Mouse (Mus musculus): ENCODE measurements at regions not wholly inside any gene's neighbourhood (a gene's known extent, or its start where the extent isn't known, plus 50 kb on each side); places are given as distances from the start of the nearest gene placed in this dataset.

DNA sequence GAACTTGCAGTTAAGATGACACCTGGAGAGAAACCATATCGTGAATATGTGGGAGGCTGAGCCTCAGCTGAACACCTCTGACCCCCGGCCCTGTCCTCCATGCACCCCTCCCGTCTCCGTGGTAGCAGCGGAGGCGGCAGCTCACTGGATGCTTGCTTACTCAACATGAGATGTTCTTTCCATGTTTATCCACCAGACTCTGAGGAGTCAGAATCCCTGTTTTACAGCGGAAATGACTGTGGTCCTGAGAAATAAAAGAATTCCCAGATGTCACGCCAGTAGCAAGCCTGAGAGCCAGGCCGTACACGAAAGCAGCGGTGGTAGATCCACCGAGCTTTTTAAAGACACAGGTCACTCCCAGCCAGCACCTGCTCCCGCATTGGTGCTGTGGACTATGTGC is 462.4 kb upstream of the Tbx3 start:
- no peak overlapping the region for H3K9ac ChIP-seq
- no peak for ATAC-seq (ENCODE audit: insufficient number of reproducible peaks, low FRiP score, low TSS enrichment, low read depth)
- 64% methylated on average over 13 of the region's 13 CpGs for WGBS
- H3K4me3 ChIP-seq = no peak overlapping the region
- H3K27me3 ChIP-seq = no peaks in the 10 kb centered on the region
- H3K36me3 ChIP-seq = no peaks in the 10 kb centered on the region
- no peak overlapping the region for H3K4me2 ChIP-seq
- no peak overlapping the region for H3K27ac ChIP-seq
- H3K4me1 ChIP-seq = no peaks in the 10 kb centered on the region
- H3K9me3 ChIP-seq = no peaks in the 10 kb centered on the region

GRCm38 (mm10) chr5:119213196-119213595 is 457.3 kb upstream of the Tbx3 start:
- peaks cover 5% of the 10 kb centered on the region for H3K4me1 ChIP-seq
- ATAC-seq (ENCODE audit: insufficient number of reproducible peaks, low FRiP score, low TSS enrichment, low read depth) = no peak
- WGBS = 57% methylated on average over 4 of the region's 4 CpGs
- H3K9me3 ChIP-seq = no peaks in the 10 kb centered on the region
- no peaks in the 10 kb centered on the region for H3K27me3 ChIP-seq
- no peak overlapping the region for H3K9ac ChIP-seq
- no peak overlapping the region for H3K27ac ChIP-seq
- no peak overlapping the region for H3K4me3 ChIP-seq
- H3K4me2 ChIP-seq = no peak overlapping the region
- no peaks in the 10 kb centered on the region for H3K36me3 ChIP-seq

DNA sequence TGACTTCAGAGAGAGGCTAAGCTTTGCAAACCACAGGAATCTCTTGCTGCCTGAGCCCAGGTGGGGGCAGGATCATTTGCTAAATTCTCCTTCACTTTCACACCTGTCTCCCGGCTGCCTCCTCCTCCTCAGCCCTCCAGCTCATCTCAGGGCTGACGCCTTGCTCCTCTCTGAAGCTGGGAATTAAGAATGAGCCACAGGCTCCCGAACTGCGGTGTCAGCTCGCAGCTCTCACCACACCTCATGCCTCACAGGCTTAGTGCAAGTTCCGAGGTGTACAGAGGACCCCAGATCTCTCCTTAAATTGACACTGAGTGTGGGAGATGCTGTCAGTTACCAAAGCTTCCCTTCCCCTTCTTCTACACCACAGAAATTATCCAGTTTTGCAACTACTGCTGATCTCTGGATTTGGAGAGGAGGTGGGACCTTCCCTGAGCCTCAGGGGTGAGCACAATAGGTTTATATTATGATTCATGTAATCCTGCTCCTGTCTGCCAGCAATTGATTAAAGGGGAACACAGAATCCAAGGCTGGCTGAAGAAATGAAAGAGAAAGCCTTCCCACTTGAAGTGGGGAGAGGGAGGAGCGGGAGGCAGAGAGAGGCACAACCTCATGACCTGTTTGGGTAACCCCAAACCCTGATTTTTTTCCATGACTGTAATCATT is 456.6 kb upstream of the Tbx3 start:
- WGBS = 33% methylated on average over 7 of the region's 7 CpGs
- ATAC-seq (ENCODE audit: insufficient number of reproducible peaks, low FRiP score, low TSS enrichment, low read depth) = no peak
- Histone ChIP-seq H3K4me1 (peaks cover 5% of the 10 kb centered on the region), H3K36me3 (no peaks in the 10 kb centered on the region), H3K9me3 (no peaks in the 10 kb centered on the region), H3K27me3 (no peaks in the 10 kb centered on the region), H3K4me2 (no peak overlapping the region), H3K27ac (no peak overlapping the region), H3K9ac (no peak overlapping the region), H3K4me3 (no peak overlapping the region)

DNA sequence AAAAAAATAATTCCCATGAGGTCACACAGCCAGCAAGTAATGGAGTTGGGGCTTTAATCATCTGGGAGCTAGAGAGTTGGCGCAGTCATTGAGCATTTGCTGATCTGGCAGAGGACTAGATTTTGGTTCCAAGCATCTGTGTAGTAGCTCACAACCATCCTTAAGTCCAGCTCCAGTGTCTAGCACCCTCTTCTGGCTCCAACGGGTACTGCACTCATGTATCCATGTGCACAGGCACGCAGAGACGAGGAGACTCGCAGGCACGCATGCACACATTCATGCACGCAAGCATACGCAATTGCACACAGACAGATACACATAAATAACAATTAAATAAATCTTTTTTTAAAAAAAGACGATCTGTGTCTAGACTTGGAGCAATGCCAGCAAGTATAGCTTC is 455.5 kb upstream of the Tbx3 start:
- Histone ChIP-seq H3K27me3 (no peaks in the 10 kb centered on the region), H3K4me3 (no peak overlapping the region), H3K9ac (no peak overlapping the region), H3K9me3 (no peaks in the 10 kb centered on the region), H3K27ac (no peak overlapping the region), H3K4me2 (no peak overlapping the region), H3K36me3 (no peaks in the 10 kb centered on the region), H3K4me1 (peaks cover 5% of the 10 kb centered on the region)
- 86% methylated on average over 9 of the region's 9 CpGs for WGBS
- ATAC-seq (ENCODE audit: insufficient number of reproducible peaks, low FRiP score, low TSS enrichment, low read depth) = no peak

DNA sequence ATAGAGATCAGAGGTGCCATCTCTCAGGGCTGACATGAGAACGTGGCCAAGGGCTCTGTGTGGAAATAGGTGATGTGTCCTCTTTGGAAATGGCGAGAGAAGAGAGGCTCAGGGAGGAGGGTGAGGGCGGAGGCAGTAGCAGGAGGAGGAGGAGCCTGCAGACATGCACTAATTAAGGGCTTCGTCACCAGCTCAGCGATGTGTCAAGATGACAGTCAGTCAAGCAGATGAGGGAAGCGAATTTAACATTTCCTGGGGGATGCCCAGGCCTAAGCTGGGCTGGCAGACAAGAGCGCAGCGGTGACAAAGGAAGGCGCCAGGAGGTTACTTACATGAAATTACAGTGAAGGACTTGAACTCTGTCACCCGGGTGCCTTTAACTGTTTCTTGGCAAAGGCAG is 455.1 kb upstream of the Tbx3 start:
- Histone ChIP-seq H3K9ac (no peak overlapping the region), H3K36me3 (no peaks in the 10 kb centered on the region), H3K9me3 (no peaks in the 10 kb centered on the region), H3K27me3 (no peaks in the 10 kb centered on the region), H3K4me3 (no peak overlapping the region), H3K4me1 (peaks cover 5% of the 10 kb centered on the region), H3K27ac (no peak overlapping the region), H3K4me2 (no peak overlapping the region)
- 70% methylated on average over 10 of the region's 10 CpGs for WGBS
- ATAC-seq (ENCODE audit: insufficient number of reproducible peaks, low FRiP score, low TSS enrichment, low read depth) = no peak

GRCm38 (mm10) chr5:119216146-119216545 is 454.3 kb upstream of the Tbx3 start:
- Histone ChIP-seq H3K4me3 (no peak overlapping the region), H3K27ac (no peak overlapping the region), H3K4me1 (peaks cover 5% of the 10 kb centered on the region), H3K4me2 (no peak overlapping the region), H3K27me3 (no peaks in the 10 kb centered on the region), H3K9ac (no peak overlapping the region), H3K36me3 (no peaks in the 10 kb centered on the region), H3K9me3 (no peaks in the 10 kb centered on the region)
- no peak for ATAC-seq (ENCODE audit: insufficient number of reproducible peaks, low FRiP score, low TSS enrichment, low read depth)
- 65% methylated on average over 3 of the region's 3 CpGs for WGBS

GRCm38 (mm10) chr5:119217077-119217476 is 453.4 kb upstream of the Tbx3 start:
- Histone ChIP-seq H3K9me3 (no peaks in the 10 kb centered on the region), H3K36me3 (no peaks in the 10 kb centered on the region), H3K27ac (no peak overlapping the region), H3K27me3 (no peaks in the 10 kb centered on the region), H3K4me2 (no peak overlapping the region), H3K9ac (no peak overlapping the region), H3K4me3 (no peak overlapping the region), H3K4me1 (peaks cover 5% of the 10 kb centered on the region)
- ATAC-seq (ENCODE audit: insufficient number of reproducible peaks, low FRiP score, low TSS enrichment, low read depth) = no peak
- WGBS = 36% methylated on average over 9 of the region's 9 CpGs

DNA sequence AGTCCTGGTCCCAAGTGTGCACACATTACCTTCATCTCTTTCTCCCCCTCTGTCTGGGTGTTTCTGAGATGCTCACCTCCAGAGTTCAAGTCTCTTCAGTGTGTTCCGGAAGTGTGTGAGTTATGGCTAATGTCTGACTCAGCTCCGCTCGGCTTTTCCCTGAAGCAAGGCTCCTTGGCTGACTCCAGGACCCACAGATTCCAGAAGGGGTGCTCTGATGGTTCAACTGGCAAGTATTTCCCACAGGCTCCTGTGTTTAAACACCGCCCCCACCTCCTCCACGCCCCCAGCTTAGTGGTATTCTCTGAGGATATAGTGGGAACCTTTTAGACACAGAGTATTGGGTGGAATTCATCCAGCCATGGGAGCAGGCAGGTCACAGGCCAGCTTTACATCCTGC is 441.8 kb upstream of the Tbx3 start:
- no peak for ATAC-seq (ENCODE audit: insufficient number of reproducible peaks, low FRiP score, low TSS enrichment, low read depth)
- Histone ChIP-seq H3K4me3 (no peak overlapping the region), H3K27me3 (peaks cover 7% of the 10 kb centered on the region; the same call in 1 of the 2 replicates), H3K27ac (no peak overlapping the region), H3K36me3 (no peaks in the 10 kb centered on the region), H3K4me2 (no peak overlapping the region), H3K9ac (no peak overlapping the region), H3K9me3 (no peaks in the 10 kb centered on the region), H3K4me1 (no peaks in the 10 kb centered on the region)
- 77% methylated on average over 5 of the region's 5 CpGs for WGBS

DNA sequence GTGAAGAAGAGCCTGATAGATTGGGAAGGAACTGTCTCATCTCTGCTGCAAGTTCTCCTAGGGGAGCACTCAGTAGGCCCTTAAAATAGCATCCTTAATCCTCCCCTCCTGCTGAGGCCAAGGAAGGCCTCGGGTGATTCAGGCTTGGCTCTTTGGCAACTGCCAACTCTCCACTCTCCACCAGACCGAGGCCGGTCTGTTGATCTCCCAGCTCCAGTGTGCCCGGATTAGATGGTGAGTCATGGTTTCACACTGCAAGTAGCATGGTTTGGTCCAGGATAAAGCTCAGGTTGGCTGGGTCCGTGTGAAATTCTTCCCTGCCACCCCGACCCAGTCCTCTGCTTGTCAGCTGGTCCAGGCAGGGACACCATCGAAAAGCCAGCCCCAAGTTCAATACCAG is 437.5 kb upstream of the Tbx3 start:
- no peak overlapping the region for H3K4me3 ChIP-seq
- H3K9ac ChIP-seq = no peak overlapping the region
- H3K4me2 ChIP-seq = no peak overlapping the region
- H3K4me1 ChIP-seq = no peaks in the 10 kb centered on the region
- no peaks in the 10 kb centered on the region for H3K36me3 ChIP-seq
- no peak overlapping the region for H3K27ac ChIP-seq
- no peaks in the 10 kb centered on the region for H3K9me3 ChIP-seq
- no peak for ATAC-seq (ENCODE audit: insufficient number of reproducible peaks, low FRiP score, low TSS enrichment, low read depth)
- 77% methylated on average over 7 of the region's 7 CpGs for WGBS
- peaks cover 7% of the 10 kb centered on the region for H3K27me3 ChIP-seq

GRCm38 (mm10) chr5:119235884-119236283 is 434.6 kb upstream of the Tbx3 start:
- Histone ChIP-seq H3K27ac (no peak overlapping the region), H3K27me3 (peaks cover 15% of the 10 kb centered on the region), H3K4me2 (no peak overlapping the region), H3K36me3 (no peaks in the 10 kb centered on the region), H3K4me1 (no peaks in the 10 kb centered on the region), H3K4me3 (no peak overlapping the region), H3K9ac (no peak overlapping the region), H3K9me3 (no peaks in the 10 kb centered on the region)
- WGBS = 47% methylated on average over 10 of the region's 10 CpGs
- ATAC-seq (ENCODE audit: insufficient number of reproducible peaks, low FRiP score, low TSS enrichment, low read depth) = no peak

GRCm38 (mm10) chr5:119246824-119247223 is 423.6 kb upstream of the Tbx3 start:
- ATAC-seq (ENCODE audit: insufficient number of reproducible peaks, low FRiP score, low TSS enrichment, low read depth) = no peak
- H3K4me3 ChIP-seq = no peak overlapping the region
- H3K4me1 ChIP-seq = peaks cover 14% of the 10 kb centered on the region
- H3K9ac ChIP-seq = no peak overlapping the region
- H3K4me2 ChIP-seq = no peak overlapping the region
- WGBS = 53% methylated on average over 10 of the region's 10 CpGs
- H3K9me3 ChIP-seq = no peaks in the 10 kb centered on the region
- no peaks in the 10 kb centered on the region for H3K36me3 ChIP-seq
- H3K27ac ChIP-seq = no peak overlapping the region
- peaks cover 28% of the 10 kb centered on the region for H3K27me3 ChIP-seq

- H3K36me3 ChIP-seq = no peaks in the 10 kb centered on the region
- H3K4me2 ChIP-seq = no peak overlapping the region
- H3K9me3 ChIP-seq = no peaks in the 10 kb centered on the region
- H3K4me1 ChIP-seq = peaks cover 14% of the 10 kb centered on the region
- WGBS = 70% methylated on average over 6 of the region's 6 CpGs
- no peak for ATAC-seq (ENCODE audit: insufficient number of reproducible peaks, low FRiP score, low TSS enrichment, low read depth)
- no peak overlapping the region for H3K27ac ChIP-seq
- H3K27me3 ChIP-seq = peaks cover 26% of the 10 kb centered on the region
- no peak overlapping the region for H3K4me3 ChIP-seq
- H3K9ac ChIP-seq = no peak overlapping the region
Measured at GRCm38 (mm10) chr5:119248626-119249025, 421.8 kb upstream of the Tbx3 start.

GRCm38 (mm10) chr5:119249124-119249718 is 421.2 kb upstream of the Tbx3 start:
- Histone ChIP-seq H3K9ac (no peak overlapping the region), H3K27me3 (peaks cover 26% of the 10 kb centered on the region), H3K9me3 (no peaks in the 10 kb centered on the region), H3K4me3 (no peak overlapping the region), H3K27ac (no peak overlapping the region), H3K4me1 (peaks cover 14% of the 10 kb centered on the region), H3K4me2 (no peak overlapping the region), H3K36me3 (no peaks in the 10 kb centered on the region)
- ATAC-seq (ENCODE audit: insufficient number of reproducible peaks, low FRiP score, low TSS enrichment, low read depth) = no peak
- WGBS = 54% methylated on average over 6 of the region's 6 CpGs
